Mouse (Mus musculus): ENCODE data around the gene Ptf1a. TPM values are rescaled to one million over a fixed set of nuclear protein-coding genes. Genes with fewer than 3 reads are reported as not detected.

The Ptf1a gene
- 0.18 TPM in 1 of 2 replicates, not detected in the other for polyA plus RNA-seq (2015; fragmentation: Nextera tagmentation; extraction: Ambion mirVana)

DNA sequence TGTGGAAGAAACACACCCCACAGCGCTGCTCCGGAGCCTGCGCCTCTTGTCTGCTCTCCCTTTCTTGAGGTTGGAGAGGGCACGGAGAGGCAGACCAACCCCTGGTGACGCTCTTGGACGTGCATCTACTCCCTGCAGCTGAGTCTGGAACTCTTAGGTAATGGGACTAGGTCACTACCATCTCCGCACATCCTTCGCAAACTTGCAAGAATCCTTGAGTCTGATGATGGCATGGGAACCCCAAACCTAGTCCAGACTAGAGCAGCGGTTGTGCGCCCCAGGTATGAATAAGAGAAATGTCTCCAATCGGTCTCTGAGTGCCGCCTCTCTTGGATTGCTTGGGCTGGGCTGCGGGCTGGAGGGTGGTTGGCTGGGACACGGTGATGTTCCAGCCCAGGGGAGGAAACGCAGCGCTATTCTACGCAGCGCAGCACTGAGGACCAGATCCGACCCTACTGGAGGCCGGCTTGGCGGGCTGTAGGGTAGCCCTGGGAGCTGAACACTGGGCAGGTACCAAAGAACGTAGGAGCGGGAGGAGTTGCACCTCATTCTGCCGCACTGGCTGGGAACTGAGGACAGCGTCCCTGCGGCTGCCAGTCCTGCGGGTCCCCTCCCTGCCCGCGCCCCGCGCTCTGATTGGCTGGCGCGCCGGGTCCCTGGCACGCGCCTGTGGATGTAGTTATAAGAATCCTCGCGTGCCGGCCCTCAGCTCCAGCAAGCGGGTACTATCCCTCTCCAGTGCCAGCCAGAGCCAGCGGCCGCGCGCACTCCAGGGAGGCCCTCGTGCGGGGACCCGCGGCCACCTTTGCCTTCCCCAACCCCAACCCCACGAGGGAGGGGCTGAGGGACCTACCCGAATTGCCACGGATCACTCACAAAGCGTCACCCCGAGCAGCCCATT is at the start of gene Ptf1a:
Ptf1a (plus strand) TSS at position 733 of the 901 bp plus-strand sequence.

Other genes with a start within 250 kb of the Ptf1a start
- gene Armc3, start 246.4 kb upstream of the Ptf1a start, polyA plus RNA-seq (2015; fragmentation: Nextera tagmentation; extraction: Ambion mirVana): 0.82 and 1.0 TPM in 2 replicates
- gene Msrb2, start 74.2 kb upstream of the Ptf1a start, polyA plus RNA-seq (2015; fragmentation: Nextera tagmentation; extraction: Ambion mirVana): 11.2 and 13.3 TPM in 2 replicates
- gene 4921504E06Rik, start 108.3 kb downstream of the Ptf1a start, polyA plus RNA-seq (2015; fragmentation: Nextera tagmentation; extraction: Ambion mirVana): not detected in 2 replicates
- gene Otud1, start 212.1 kb downstream of the Ptf1a start, polyA plus RNA-seq (2015; fragmentation: Nextera tagmentation; extraction: Ambion mirVana): 3.2 and 3.5 TPM in 2 replicates

Measured in spleen, postnatal 0 days (tissue).